Mouse (Mus musculus): ENCODE measurements around the gene Kif13a. TPM values are rescaled to one million over a fixed set of nuclear protein-coding genes. Genes with fewer than 3 reads are reported as not detected.

Gene Kif13a
- polyA plus RNA-seq, 1 experiment from 2014 or later = 13.8 TPM

- Histone ChIP-seq H3K4me2 (no peak overlapping the region), H3K4me3 (ENCODE audit: low read depth, low read length) (no peak overlapping the region), H3K27me3 (replicated peaks; ENCODE audit: control insufficient read depth, insufficient read depth, low read length) (no peaks in the 10 kb centered on the region), H3K27ac (ENCODE audit: low read depth, low read length) (no peak overlapping the region), H3K36me3 (ENCODE audit: control insufficient read depth, insufficient read depth, low read length) (peaks cover 17% of the 10 kb centered on the region; the same call in 1 of the 2 replicates), H3K9ac (ENCODE audit: low read depth, low read length) (no peak overlapping the region), H3K4me1 (replicated peaks; ENCODE audit: control insufficient read depth, insufficient read depth, low read length) (no peaks in the 10 kb centered on the region), H3K9me3 (ENCODE audit: control insufficient read depth, low read length) (no peaks in the 10 kb centered on the region)
- DNase-seq (ENCODE audit: low spot score) (no peak), ATAC-seq (replicated peaks; ENCODE audit: low FRiP score) (no peak)
- WGBS = 94% methylated on average over 17 of the region's 17 CpGs
Measured at GRCm38 (mm10) chr13:46810613-46811012, 119.1 kb downstream of the Kif13a start.

GRCm38 (mm10) chr13:46810098-46810497 lies 119.6 kb downstream of the Kif13a start:
- no peaks in the 10 kb centered on the region for H3K4me1 ChIP-seq (replicated peaks; ENCODE audit: control insufficient read depth, insufficient read depth, low read length)
- no peak overlapping the region for H3K4me2 ChIP-seq
- H3K27ac ChIP-seq (ENCODE audit: low read depth, low read length) = no peak overlapping the region
- H3K27me3 ChIP-seq (replicated peaks; ENCODE audit: control insufficient read depth, insufficient read depth, low read length) = no peaks in the 10 kb centered on the region
- DNase-seq (ENCODE audit: low spot score) (no peak), ATAC-seq (replicated peaks; ENCODE audit: low FRiP score) (no peak)
- peaks cover 17% of the 10 kb centered on the region; the same call in 1 of the 2 replicates for H3K36me3 ChIP-seq (ENCODE audit: control insufficient read depth, insufficient read depth, low read length)
- no peak overlapping the region for H3K9ac ChIP-seq (ENCODE audit: low read depth, low read length)
- no peak overlapping the region for H3K4me3 ChIP-seq (ENCODE audit: low read depth, low read length)
- 87% methylated on average over 12 of the region's 12 CpGs for WGBS
- H3K9me3 ChIP-seq (ENCODE audit: control insufficient read depth, low read length) = no peaks in the 10 kb centered on the region

GRCm38 (mm10) chr13:46807901-46808300 lies 121.8 kb downstream of the Kif13a start:
- no peaks in the 10 kb centered on the region for H3K4me1 ChIP-seq (replicated peaks; ENCODE audit: control insufficient read depth, insufficient read depth, low read length)
- H3K4me3 ChIP-seq (ENCODE audit: low read depth, low read length) = no peak overlapping the region
- H3K4me2 ChIP-seq = no peak overlapping the region
- ATAC-seq (replicated peaks; ENCODE audit: low FRiP score) = no peak
- 89% methylated on average over 11 of the region's 11 CpGs for WGBS
- peaks cover 10% of the 10 kb centered on the region; the same call in 1 of the 2 replicates for H3K36me3 ChIP-seq (ENCODE audit: control insufficient read depth, insufficient read depth, low read length)
- H3K9me3 ChIP-seq (ENCODE audit: control insufficient read depth, low read length) = no peaks in the 10 kb centered on the region
- H3K9ac ChIP-seq (ENCODE audit: low read depth, low read length) = no peak overlapping the region
- DNase-seq (ENCODE audit: low spot score) = no peak
- no peaks in the 10 kb centered on the region for H3K27me3 ChIP-seq (replicated peaks; ENCODE audit: control insufficient read depth, insufficient read depth, low read length)
- H3K27ac ChIP-seq (ENCODE audit: low read depth, low read length) = no peak overlapping the region

GRCm38 (mm10) chr13:46801196-46801595 lies 128.5 kb downstream of the Kif13a start:
- H3K9ac ChIP-seq (ENCODE audit: low read depth, low read length) = no peak overlapping the region
- H3K27me3 ChIP-seq (replicated peaks; ENCODE audit: control insufficient read depth, insufficient read depth, low read length) = no peaks in the 10 kb centered on the region
- H3K4me3 ChIP-seq (ENCODE audit: low read depth, low read length) = no peak overlapping the region
- ATAC-seq (replicated peaks; ENCODE audit: low FRiP score) (no peak), DNase-seq (ENCODE audit: low spot score) (no peak)
- H3K9me3 ChIP-seq (ENCODE audit: control insufficient read depth, low read length) = no peaks in the 10 kb centered on the region
- whole genome bisulfite sequencing = 91% methylated on average over 13 of the region's 13 CpGs
- no peak overlapping the region for H3K27ac ChIP-seq (ENCODE audit: low read depth, low read length)
- H3K4me2 ChIP-seq = no peak overlapping the region
- H3K36me3 ChIP-seq (ENCODE audit: control insufficient read depth, insufficient read depth, low read length) = peaks cover 5% of the 10 kb centered on the region; the same call in 1 of the 2 replicates
- H3K4me1 ChIP-seq (replicated peaks; ENCODE audit: control insufficient read depth, insufficient read depth, low read length) = no peaks in the 10 kb centered on the region

- 35% methylated on average over 4 of the region's 4 CpGs for WGBS
- H3K27ac ChIP-seq (ENCODE audit: low read depth, low read length) = no peak overlapping the region
- H3K4me2 ChIP-seq = no peak overlapping the region
- H3K9me3 ChIP-seq (ENCODE audit: control insufficient read depth, low read length) = no peaks in the 10 kb centered on the region
- H3K27me3 ChIP-seq (replicated peaks; ENCODE audit: control insufficient read depth, insufficient read depth, low read length) = no peaks in the 10 kb centered on the region
- H3K9ac ChIP-seq (ENCODE audit: low read depth, low read length) = no peak overlapping the region
- DNase-seq (ENCODE audit: low spot score) = no peak
- no peak overlapping the region for H3K4me3 ChIP-seq (ENCODE audit: low read depth, low read length)
- ATAC-seq (replicated peaks; ENCODE audit: low FRiP score) = no peak
- H3K4me1 ChIP-seq (replicated peaks; ENCODE audit: control insufficient read depth, insufficient read depth, low read length) = no peaks in the 10 kb centered on the region
- peaks cover 8% of the 10 kb centered on the region; the same call in 1 of the 2 replicates for H3K36me3 ChIP-seq (ENCODE audit: control insufficient read depth, insufficient read depth, low read length)
Measured at GRCm38 (mm10) chr13:46798156-46798555, 131.5 kb downstream of the Kif13a start.

- Histone ChIP-seq H3K27ac (ENCODE audit: low read depth, low read length) (no peak overlapping the region), H3K9me3 (ENCODE audit: control insufficient read depth, low read length) (no peaks in the 10 kb centered on the region), H3K36me3 (ENCODE audit: control insufficient read depth, insufficient read depth, low read length) (peaks cover 8% of the 10 kb centered on the region; the same call in 1 of the 2 replicates), H3K4me1 (replicated peaks; ENCODE audit: control insufficient read depth, insufficient read depth, low read length) (no peaks in the 10 kb centered on the region), H3K4me2 (no peak overlapping the region), H3K27me3 (replicated peaks; ENCODE audit: control insufficient read depth, insufficient read depth, low read length) (no peaks in the 10 kb centered on the region), H3K4me3 (ENCODE audit: low read depth, low read length) (no peak overlapping the region), H3K9ac (ENCODE audit: low read depth, low read length) (no peak overlapping the region)
- ATAC-seq (replicated peaks; ENCODE audit: low FRiP score) (no peak), DNase-seq (ENCODE audit: low spot score) (no peak)
- WGBS = 100% methylated on average over 1 of the region's 1 CpGs
Measured at GRCm38 (mm10) chr13:46796381-46796780, 133.3 kb downstream of the Kif13a start.

GRCm38 (mm10) chr13:46793824-46794223 lies 135.8 kb downstream of the Kif13a start:
- DNase-seq (ENCODE audit: low spot score) (no peak), ATAC-seq (replicated peaks; ENCODE audit: low FRiP score) (no peak)
- H3K27ac ChIP-seq (ENCODE audit: low read depth, low read length) = no peak overlapping the region
- WGBS = 82% methylated on average over 13 of the region's 13 CpGs
- no peak overlapping the region for H3K4me2 ChIP-seq
- H3K9me3 ChIP-seq (ENCODE audit: control insufficient read depth, low read length) = no peaks in the 10 kb centered on the region
- H3K36me3 ChIP-seq (ENCODE audit: control insufficient read depth, insufficient read depth, low read length) = peaks cover 5% of the 10 kb centered on the region; the same call in 1 of the 2 replicates
- no peak overlapping the region for H3K9ac ChIP-seq (ENCODE audit: low read depth, low read length)
- H3K4me3 ChIP-seq (ENCODE audit: low read depth, low read length) = no peak overlapping the region
- H3K27me3 ChIP-seq (replicated peaks; ENCODE audit: control insufficient read depth, insufficient read depth, low read length) = no peaks in the 10 kb centered on the region
- H3K4me1 ChIP-seq (replicated peaks; ENCODE audit: control insufficient read depth, insufficient read depth, low read length) = no peaks in the 10 kb centered on the region

- Histone ChIP-seq H3K27me3 (replicated peaks; ENCODE audit: control insufficient read depth, insufficient read depth, low read length) (no peaks in the 10 kb centered on the region), H3K4me3 (ENCODE audit: low read depth, low read length) (no peak overlapping the region), H3K4me2 (no peak overlapping the region), H3K4me1 (replicated peaks; ENCODE audit: control insufficient read depth, insufficient read depth, low read length) (no peaks in the 10 kb centered on the region), H3K27ac (ENCODE audit: low read depth, low read length) (no peak overlapping the region), H3K9me3 (ENCODE audit: control insufficient read depth, low read length) (no peaks in the 10 kb centered on the region), H3K36me3 (ENCODE audit: control insufficient read depth, insufficient read depth, low read length) (peaks cover 5% of the 10 kb centered on the region; the same call in 1 of the 2 replicates), H3K9ac (ENCODE audit: low read depth, low read length) (no peak overlapping the region)
- ATAC-seq (replicated peaks; ENCODE audit: low FRiP score) (no peak), DNase-seq (ENCODE audit: low spot score) (no peak)
- 90% methylated on average over 8 of the region's 8 CpGs for WGBS
Measured at GRCm38 (mm10) chr13:46788452-46788851, 141.2 kb downstream of the Kif13a start.

GRCm38 (mm10) chr13:46786836-46787235 lies 142.8 kb downstream of the Kif13a start:
- H3K27ac ChIP-seq (ENCODE audit: low read depth, low read length) = no peak overlapping the region
- H3K4me3 ChIP-seq (ENCODE audit: low read depth, low read length) = no peak overlapping the region
- no peak for ATAC-seq (replicated peaks; ENCODE audit: low FRiP score)
- no peak overlapping the region for H3K4me2 ChIP-seq
- WGBS = 78% methylated on average over 2 of the region's 2 CpGs
- no peaks in the 10 kb centered on the region for H3K9me3 ChIP-seq (ENCODE audit: control insufficient read depth, low read length)
- H3K36me3 ChIP-seq (ENCODE audit: control insufficient read depth, insufficient read depth, low read length) = 0 out of 2 replicates have a peak, but pooled peaks cover 5% of the 10 kb centered on the region
- H3K4me1 ChIP-seq (replicated peaks; ENCODE audit: control insufficient read depth, insufficient read depth, low read length) = no peaks in the 10 kb centered on the region
- no peak overlapping the region for H3K9ac ChIP-seq (ENCODE audit: low read depth, low read length)
- no peak for DNase-seq (ENCODE audit: low spot score)
- H3K27me3 ChIP-seq (replicated peaks; ENCODE audit: control insufficient read depth, insufficient read depth, low read length) = no peaks in the 10 kb centered on the region

All from liver, embryonic 11.5 days (tissue).